Mouse (Mus musculus) hindbrain, embryonic 13.5 days (tissue): ENCODE results near the gene Slc25a39. TPM values are rescaled to one million over a fixed set of nuclear protein-coding genes. Genes with fewer than 3 reads are reported as not detected.

ENCODE experiments used
- ATAC-seq: fragments of 200-750 bp; cut with Nextera tagmentation; 2 replicates; pipeline ENCODE4 v1.8.0; 2017; ENCODE audit warnings: moderate TSS enrichment; ENCODE audit not compliant: low FRiP score
- H3K27ac ChIP-seq: fragments of 300-500 bp; sonication (generic); 2 replicates; pipeline ENCODE4 v1.5.1; 2015; ENCODE audit warnings: inconsistent platforms, mild to moderate bottlenecking, moderate library complexity
- H3K27me3 ChIP-seq: fragments of 300-500 bp; sonication (generic); 2 replicates; pipeline ENCODE4 v1.6.1; 2015; ENCODE audit warnings: mild to moderate bottlenecking, inconsistent platforms
- H3K36me3 ChIP-seq: fragments of 300-500 bp; sonication (generic); 2 replicates; pipeline ENCODE4 v1.6.1; 2015; ENCODE audit warnings: mild to moderate bottlenecking, inconsistent platforms
- H3K4me1 ChIP-seq: fragments of 300-500 bp; sonication (generic); replicated peaks from 2 replicates; pipeline ENCODE4 v1.6.1; 2015; ENCODE audit warnings: inconsistent platforms
- H3K4me2 ChIP-seq: fragments of 300-500 bp; sonication (generic); 2 replicates; pipeline ENCODE4 v1.6.1; 2015; ENCODE audit warnings: inconsistent platforms, mild to moderate bottlenecking, moderate library complexity
- H3K4me3 ChIP-seq: fragments of 300-500 bp; sonication (generic); 2 replicates; pipeline ENCODE4 v1.5.1; 2015; ENCODE audit warnings: mild to moderate bottlenecking, inconsistent platforms
- H3K9ac ChIP-seq: fragments of 300-500 bp; sonication (generic); 2 replicates; pipeline ENCODE4 v1.6.1; 2015; ENCODE audit warnings: mild to moderate bottlenecking, inconsistent platforms
- H3K9me3 ChIP-seq: fragments of 300-500 bp; sonication (generic); 2 replicates; pipeline ENCODE4 v1.6.1; 2016; ENCODE audit warnings: inconsistent platforms
- WGBS: fragments of 180-500 bp; shearing (Covaris S2); methylation state at CpG from one replicate; pipeline ENCODE4 v1.1.7; 2015; 5-methylcytosine and 5-hydroxymethylcytosine counted together
- polyA plus RNA-seq: library from polyadenylated mRNA; unstranded; fragments of >200 nt; fragmentation: Nextera tagmentation; extraction: Ambion mirVana; gene quantifications from 2 replicates; pipeline ENCODE4 v1.2.1, GENCODE M21; 2015

Slc25a39 gene
- polyA plus RNA-seq, 1 experiment from 2014 or later = 147 TPM

DNA sequence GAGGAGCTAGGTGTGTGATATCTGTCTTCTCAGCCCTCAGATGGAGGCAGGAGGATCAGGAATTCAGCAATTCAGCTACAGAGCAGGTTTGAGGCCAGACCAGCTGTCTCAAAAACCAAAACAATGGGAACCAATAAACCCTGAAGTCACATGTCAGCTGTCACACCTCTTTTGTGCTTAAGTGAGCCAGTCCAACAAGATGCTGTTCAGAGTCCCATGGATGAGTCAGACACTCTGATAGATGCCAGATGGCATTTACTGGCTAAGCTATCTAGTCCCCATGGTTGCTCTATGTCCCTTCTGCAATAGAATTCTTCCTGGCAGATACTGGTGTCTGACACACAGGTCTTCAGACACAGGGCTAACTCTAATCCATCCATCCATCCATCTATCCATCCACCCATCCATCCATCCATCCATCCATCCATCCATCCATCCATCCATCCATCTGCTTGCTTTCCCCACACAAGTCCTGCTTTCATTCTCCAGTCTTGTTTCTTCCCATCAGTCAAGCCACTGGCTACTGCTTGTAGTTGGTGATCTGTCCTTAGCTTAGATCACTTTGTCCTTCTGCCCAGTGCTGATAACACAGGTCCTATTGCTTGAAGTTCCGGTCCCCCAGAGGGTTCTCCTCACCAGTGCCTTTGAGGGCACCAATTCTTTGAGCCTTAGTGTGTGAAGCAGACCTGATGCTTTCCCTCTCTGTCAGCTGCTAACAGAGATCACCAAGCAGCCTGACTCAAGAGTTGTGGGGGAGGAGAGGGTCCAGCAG, 24.2 kb downstream of the Slc25a39 start:
- no peak for ATAC-seq
- H3K27me3 ChIP-seq = 0 out of 2 replicates have a peak, but pooled peaks cover 6% of the 10 kb centered on the region
- no peak overlapping the region for H3K9ac ChIP-seq
- no peaks in the 10 kb centered on the region for H3K36me3 ChIP-seq
- H3K4me3 ChIP-seq = no peak overlapping the region
- H3K27ac ChIP-seq = no peak overlapping the region
- 91% methylated on average over 1 of the region's 1 CpGs for WGBS
- H3K9me3 ChIP-seq = no peaks in the 10 kb centered on the region
- no peak overlapping the region for H3K4me2 ChIP-seq
- H3K4me1 ChIP-seq = 0 out of 2 replicates have a peak, but pooled peaks cover 4% of the 10 kb centered on the region

DNA sequence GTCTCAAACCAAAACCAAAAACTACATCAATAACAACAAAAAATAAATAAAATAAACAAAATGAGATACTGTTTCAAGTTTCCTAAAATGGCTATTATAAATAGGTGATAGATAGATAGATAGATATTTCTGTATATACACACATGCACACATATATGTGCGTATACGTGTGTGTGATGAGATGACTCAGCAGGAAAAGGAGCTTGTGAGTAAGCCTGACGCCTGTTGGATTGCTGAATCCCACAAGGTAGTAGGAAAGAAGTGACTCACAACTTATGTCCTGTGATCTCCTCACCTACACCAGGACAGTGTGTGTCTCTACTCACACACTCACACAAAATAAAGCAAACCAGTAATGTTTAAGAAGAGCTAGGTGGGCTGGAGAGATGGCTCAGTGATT, 25.0 kb downstream of the Slc25a39 start:
- Histone ChIP-seq H3K9ac (no peak overlapping the region), H3K27me3 (0 out of 2 replicates have a peak, but pooled peaks cover 6% of the 10 kb centered on the region), H3K27ac (no peak overlapping the region), H3K4me2 (no peak overlapping the region), H3K36me3 (no peaks in the 10 kb centered on the region), H3K4me3 (no peak overlapping the region), H3K9me3 (no peaks in the 10 kb centered on the region), H3K4me1 (0 out of 2 replicates have a peak, but pooled peaks cover 4% of the 10 kb centered on the region)
- 87% methylated on average over 3 of the region's 3 CpGs for whole genome bisulfite sequencing
- ATAC-seq = no peak

DNA sequence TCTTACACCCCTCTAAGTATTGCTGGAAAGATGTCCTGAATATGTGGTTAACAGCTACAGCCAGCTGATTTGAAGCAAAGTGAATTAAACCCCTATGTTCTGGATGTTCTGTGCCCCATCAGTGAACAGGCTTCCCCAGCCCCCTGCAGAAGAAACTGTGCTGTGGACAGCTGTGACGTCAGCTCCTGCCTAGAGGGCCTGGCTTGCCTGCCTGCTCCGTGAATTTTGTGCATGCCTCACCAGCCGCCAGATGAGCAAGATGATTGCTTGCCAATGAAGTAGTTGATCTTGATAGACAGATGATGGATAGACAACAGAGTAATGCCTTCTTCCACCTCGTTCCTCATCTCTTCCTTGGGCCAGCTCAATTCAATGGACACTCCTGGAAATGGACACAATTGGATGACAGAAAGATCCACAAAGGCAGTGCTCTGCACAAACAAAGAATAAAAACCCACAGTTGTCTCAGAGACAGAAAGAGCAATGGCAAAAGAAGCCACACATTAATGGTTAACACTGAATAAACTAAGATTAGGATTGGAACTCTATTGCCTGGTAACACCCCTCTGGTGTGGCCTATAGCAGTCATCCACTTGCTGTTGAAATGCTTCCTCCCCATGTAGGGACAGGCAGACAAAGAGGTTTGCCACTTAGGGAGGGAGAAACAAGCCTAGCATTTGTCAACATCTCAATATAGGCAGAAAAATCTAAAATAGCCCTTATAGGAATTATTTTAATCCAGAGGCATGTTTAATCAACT, 26.2 kb downstream of the Slc25a39 start:
- no peak for ATAC-seq
- Histone ChIP-seq H3K27ac (no peak overlapping the region), H3K27me3 (0 out of 2 replicates have a peak, but pooled peaks cover 6% of the 10 kb centered on the region), H3K36me3 (no peaks in the 10 kb centered on the region), H3K4me1 (peaks cover 6% of the 10 kb centered on the region), H3K9me3 (no peaks in the 10 kb centered on the region), H3K4me2 (no peak overlapping the region), H3K4me3 (no peak overlapping the region), H3K9ac (no peak overlapping the region)
- WGBS = 28% methylated on average over 4 of the region's 4 CpGs

DNA sequence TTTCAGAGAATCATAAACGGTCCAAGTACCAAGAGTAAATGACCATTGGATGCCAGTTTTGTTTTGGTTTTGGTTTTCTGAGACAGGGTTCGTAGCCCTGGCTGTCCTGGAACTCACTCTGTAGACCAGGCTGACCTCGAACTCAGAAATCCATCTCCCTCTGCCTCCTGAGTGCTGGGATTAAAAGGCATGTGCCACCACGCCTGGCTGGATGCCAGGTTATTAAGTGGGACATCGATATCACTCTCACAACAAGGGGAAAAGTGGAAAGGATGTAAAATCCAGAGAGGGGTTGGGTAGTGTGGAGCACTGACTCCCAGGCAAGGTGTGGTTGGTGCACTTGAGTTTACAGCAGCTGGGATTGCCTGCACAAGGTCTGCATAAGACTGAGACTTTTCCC, 27.7 kb downstream of the Slc25a39 start:
- H3K4me3 ChIP-seq = no peak overlapping the region
- no peak overlapping the region for H3K4me2 ChIP-seq
- no peak overlapping the region for H3K27ac ChIP-seq
- WGBS = 79% methylated on average over 5 of the region's 5 CpGs
- peaks cover 20% of the 10 kb centered on the region for H3K4me1 ChIP-seq
- ATAC-seq = no peak
- no peaks in the 10 kb centered on the region for H3K9me3 ChIP-seq
- H3K36me3 ChIP-seq = no peaks in the 10 kb centered on the region
- no peak overlapping the region for H3K9ac ChIP-seq
- 0 out of 2 replicates have a peak, but pooled peaks cover 5% of the 10 kb centered on the region for H3K27me3 ChIP-seq

DNA sequence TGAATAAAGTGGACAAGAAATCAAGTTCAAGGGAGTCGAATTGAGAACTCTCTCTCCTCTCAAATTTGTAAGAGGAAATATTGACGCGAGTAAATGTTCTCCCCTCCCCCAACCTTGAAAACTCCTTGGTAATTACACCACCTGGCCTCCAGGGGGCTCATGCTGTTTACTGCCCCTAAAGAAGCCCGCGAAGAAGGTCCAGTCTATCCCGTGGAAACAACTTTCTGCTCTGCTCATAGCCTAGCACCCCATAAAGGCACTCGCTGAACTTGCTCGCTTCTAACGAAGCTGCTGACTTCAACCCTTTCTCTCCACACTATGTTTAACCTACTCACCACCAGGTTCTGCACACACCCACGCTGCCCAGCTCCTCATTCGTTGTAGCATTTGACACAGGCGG, 30.6 kb downstream of the Slc25a39 start:
- 66% methylated on average over 12 of the region's 12 CpGs for WGBS
- Histone ChIP-seq H3K27me3 (0 out of 2 replicates have a peak, but pooled peaks cover 21% of the 10 kb centered on the region), H3K4me2 (no peak overlapping the region)

DNA sequence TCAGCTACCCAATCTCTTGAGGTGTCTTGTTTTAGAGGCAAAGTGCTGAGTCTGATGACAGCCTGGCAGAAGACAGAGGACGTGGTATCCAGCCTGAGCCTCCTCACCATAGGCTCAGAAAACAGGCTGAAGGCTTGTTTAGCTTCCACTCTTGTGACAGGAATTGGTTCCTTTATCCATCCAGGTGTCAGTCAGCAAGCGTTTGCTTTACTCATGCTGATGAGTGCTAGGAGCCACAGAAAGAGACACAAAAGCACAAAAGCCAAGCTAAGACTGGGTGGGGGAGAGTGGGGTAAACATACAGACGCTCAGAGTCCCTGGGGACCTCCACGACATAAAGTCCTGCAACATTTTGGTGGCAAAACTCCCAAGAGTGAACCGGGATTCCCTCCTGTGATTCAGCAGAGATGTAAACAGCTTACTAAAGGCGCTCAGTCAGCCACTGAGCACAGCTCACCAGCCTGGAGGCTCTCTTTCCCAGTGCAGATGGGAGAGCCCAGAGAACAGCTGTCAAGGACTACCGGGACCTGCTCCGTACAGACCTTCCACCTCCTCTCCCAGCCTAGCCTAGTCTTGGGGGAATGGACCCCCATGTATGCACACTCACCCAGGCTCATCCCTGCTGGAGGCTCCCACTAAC, 31.4 kb downstream of the Slc25a39 start:
- Histone ChIP-seq H3K36me3 (no peaks in the 10 kb centered on the region), H3K27ac (peak overlapping the region; percentile 41), H3K4me1 (peaks cover 20% of the 10 kb centered on the region), H3K4me3 (no peak overlapping the region), H3K4me2 (peak overlapping the region; percentile 43), H3K27me3 (0 out of 2 replicates have a peak, but pooled peaks cover 21% of the 10 kb centered on the region), H3K9me3 (no peaks in the 10 kb centered on the region), H3K9ac (0 out of 2 replicates have a peak overlapping the region, but pooled peaks have one; percentile 15)
- ATAC-seq = no peak
- whole genome bisulfite sequencing = 13% methylated on average over 8 of the region's 8 CpGs

More for the DNA sequence above, 30.6 kb downstream of the Slc25a39 start:
- H3K27ac ChIP-seq = no peak overlapping the region
- H3K9ac ChIP-seq = no peak overlapping the region
- H3K9me3 ChIP-seq = no peaks in the 10 kb centered on the region
- no peak for ATAC-seq
- H3K4me1 ChIP-seq = peaks cover 22% of the 10 kb centered on the region
- H3K36me3 ChIP-seq = no peaks in the 10 kb centered on the region
- no peak overlapping the region for H3K4me3 ChIP-seq

DNA sequence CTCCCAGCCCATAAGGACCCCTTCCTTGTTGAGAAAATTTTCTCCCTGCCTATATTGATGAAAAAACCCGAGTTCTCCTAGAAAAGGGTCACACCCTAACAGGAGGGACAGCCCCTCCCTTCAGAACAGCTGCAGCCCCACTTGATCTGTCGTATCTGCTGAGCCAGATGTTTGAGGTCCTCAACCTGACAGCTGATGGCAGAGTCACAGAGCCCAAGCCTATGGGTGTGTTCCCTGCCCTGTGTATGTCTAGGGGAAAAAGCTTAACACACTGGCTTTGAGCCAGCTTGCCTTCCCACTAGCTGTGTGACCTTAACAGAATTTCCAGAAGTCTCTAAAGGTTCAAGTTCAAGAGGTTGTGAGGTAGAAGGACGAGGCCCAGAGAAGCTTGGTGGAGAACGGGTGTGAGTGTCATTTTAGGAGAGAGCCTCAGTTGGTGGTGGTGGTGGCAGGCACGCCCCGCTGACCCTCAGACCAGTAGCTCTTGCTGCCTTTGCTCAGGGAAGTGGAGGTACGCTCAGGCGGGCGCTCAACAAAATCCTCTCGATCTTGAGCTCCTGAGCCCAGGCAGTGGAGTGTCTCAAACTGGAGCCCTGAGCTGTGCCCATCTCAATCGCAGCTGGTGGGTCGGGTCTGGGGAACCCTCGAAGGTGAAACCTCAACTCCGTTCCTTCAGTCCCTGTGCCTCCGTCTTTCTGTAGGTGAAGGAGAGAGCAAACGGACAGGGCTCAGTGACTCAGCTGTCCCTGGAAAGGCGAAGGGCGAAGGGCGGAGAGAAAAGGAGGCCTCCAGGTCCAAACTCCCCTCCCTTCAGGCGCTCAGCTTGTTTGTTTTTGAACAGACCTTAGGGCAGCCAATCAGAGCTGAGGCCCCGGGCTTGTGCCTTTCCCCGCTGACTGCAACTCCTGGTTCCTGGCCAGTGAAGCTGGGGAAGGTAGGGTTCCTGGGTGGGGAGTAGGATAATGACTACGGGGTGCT, 32.3 kb downstream of the Slc25a39 start:
- H3K4me3 ChIP-seq = peak overlapping the region; percentile 3; the same call in 1 of the 2 replicates
- 0 out of 2 replicates have a peak, but pooled peaks cover 21% of the 10 kb centered on the region for H3K27me3 ChIP-seq
- WGBS = 4% methylated on average over 23 of the region's 23 CpGs
- H3K36me3 ChIP-seq = no peaks in the 10 kb centered on the region
- ATAC-seq = 0 out of 2 replicates have a peak, but pooled peaks have one; percentile 43
- H3K9me3 ChIP-seq = no peaks in the 10 kb centered on the region
- peak overlapping the region; percentile 35 for H3K9ac ChIP-seq
- no peak overlapping the region for H3K27ac ChIP-seq
- peaks cover 18% of the 10 kb centered on the region for H3K4me1 ChIP-seq
- H3K4me2 ChIP-seq = peak overlapping the region; percentile 43

DNA sequence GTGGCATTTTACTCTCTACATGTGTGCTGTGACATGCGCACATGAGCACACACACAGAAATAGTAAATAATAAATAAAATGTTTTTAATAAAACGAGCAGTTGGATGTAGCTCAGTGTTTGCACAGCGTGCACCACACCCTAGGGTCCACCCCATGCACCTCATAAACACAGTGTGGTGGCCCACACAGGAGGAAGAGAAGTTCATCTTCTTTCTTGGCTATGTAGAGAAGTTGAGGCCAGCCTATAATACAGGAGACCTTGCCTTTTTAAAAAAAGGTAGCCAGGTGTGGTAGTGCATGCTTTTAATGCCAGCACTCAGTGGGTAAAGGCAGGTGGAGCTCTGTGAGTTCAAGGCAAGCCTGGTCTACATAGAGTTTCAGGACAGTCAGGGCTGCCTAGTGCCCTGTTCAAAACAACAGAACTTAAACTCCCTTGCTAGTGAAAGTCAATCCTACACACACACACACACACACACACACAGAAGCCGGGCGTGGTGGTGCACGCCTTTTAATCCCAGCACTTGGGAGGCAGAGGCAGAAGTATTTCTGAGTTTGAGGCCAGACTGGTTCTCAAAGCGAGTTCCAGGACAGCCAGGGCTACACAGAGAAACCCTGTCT, 33.5 kb downstream of the Slc25a39 start:
- H3K4me2 ChIP-seq = no peak overlapping the region
- H3K9ac ChIP-seq = no peak overlapping the region
- H3K4me3 ChIP-seq = no peak overlapping the region
- no peak overlapping the region for H3K27ac ChIP-seq
- no peaks in the 10 kb centered on the region for H3K36me3 ChIP-seq
- ATAC-seq = no peak
- H3K4me1 ChIP-seq = peaks cover 18% of the 10 kb centered on the region
- no peaks in the 10 kb centered on the region for H3K9me3 ChIP-seq
- WGBS = 82% methylated on average over 7 of the region's 7 CpGs
- 0 out of 2 replicates have a peak, but pooled peaks cover 21% of the 10 kb centered on the region for H3K27me3 ChIP-seq

DNA sequence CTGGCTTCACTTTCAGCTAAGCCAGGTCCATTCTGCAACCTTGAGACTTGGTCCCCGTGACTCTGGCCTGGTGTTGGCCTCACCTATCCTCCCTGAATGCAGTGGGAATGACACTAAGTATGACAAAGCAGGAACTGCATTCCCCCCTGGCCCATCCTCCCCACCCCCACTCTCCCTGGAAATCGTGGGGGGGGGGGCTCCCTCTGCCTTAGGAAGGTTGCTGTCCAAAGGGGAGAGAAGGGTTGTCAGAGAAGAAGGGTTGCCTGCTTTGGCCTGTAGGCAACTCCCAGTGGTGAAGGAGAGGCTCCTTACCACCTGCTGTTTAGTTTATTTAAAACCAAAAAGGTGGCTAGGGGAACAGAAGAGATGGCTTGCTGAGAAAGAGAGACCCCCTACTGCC, 34.1 kb downstream of the Slc25a39 start:
- H3K4me2 ChIP-seq = no peak overlapping the region
- 27% methylated on average over 2 of the region's 2 CpGs for WGBS
- ATAC-seq = no peak
- H3K27me3 ChIP-seq = 0 out of 2 replicates have a peak, but pooled peaks cover 24% of the 10 kb centered on the region
- no peak overlapping the region for H3K4me3 ChIP-seq
- H3K27ac ChIP-seq = no peak overlapping the region
- H3K9ac ChIP-seq = no peak overlapping the region
- H3K4me1 ChIP-seq = peaks cover 18% of the 10 kb centered on the region
- H3K36me3 ChIP-seq = no peaks in the 10 kb centered on the region
- no peaks in the 10 kb centered on the region for H3K9me3 ChIP-seq

DNA sequence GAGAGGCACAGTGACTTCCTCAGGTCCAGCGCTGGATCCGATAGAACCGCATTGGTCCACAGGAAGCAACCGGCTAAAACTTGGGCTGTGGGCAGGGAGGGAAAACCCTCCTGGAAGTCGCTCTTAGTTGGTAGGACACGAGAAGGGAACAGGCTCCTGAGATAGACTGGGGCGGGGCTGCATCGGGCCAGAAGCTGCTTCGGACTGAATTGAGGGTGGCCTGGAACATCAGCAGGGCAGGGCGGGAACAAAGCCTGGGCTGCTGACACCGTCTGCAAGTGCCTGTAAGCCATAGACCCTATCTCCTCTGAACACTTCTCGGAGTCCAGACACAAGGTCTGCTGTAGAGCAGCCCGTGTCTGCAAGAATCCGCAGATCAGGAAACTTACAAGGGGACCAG, 34.8 kb downstream of the Slc25a39 start:
- 36% methylated on average over 14 of the region's 14 CpGs for WGBS
- Histone ChIP-seq H3K4me2 (no peak overlapping the region), H3K9ac (no peak overlapping the region), H3K4me1 (peaks cover 18% of the 10 kb centered on the region), H3K27me3 (0 out of 2 replicates have a peak, but pooled peaks cover 24% of the 10 kb centered on the region), H3K9me3 (no peaks in the 10 kb centered on the region), H3K36me3 (no peaks in the 10 kb centered on the region), H3K4me3 (no peak overlapping the region), H3K27ac (no peak overlapping the region)
- no peak for ATAC-seq
